Mouse (Mus musculus): ENCODE results near the gene Cenpi. TPM values are rescaled to one million over a fixed set of nuclear protein-coding genes. Genes with fewer than 3 reads are reported as not detected.
A peak's percentile ranks its signal among the peaks of the same experiment; 100 is the strongest.

Gene Cenpi
- 17.1 and 18.7 TPM in 2 replicates for polyA plus RNA-seq (2015; fragmentation: Nextera tagmentation; extraction: Ambion mirVana)

GRCm38 (mm10) chrX:134307534-134308274 is at the start of gene Cenpi:
Gene Cenpi, plus strand, starts transcription at chrX:134308084.
- peak within 1 kb of the TSS; percentile 61 for H3K4me2 ChIP-seq (ENCODE audit: low read depth, low read length)
- no peaks in the 10 kb centered on the region; the same call in 1 of the 2 replicates for H3K4me1 ChIP-seq (ENCODE audit: control insufficient read depth, low read depth, low read length)
- peak within 1 kb of the TSS; percentile 61 for H3K4me3 ChIP-seq (ENCODE audit: low read depth, low read length)
- peak; percentile 96 for ATAC-seq (ENCODE audit: low read depth)
- no peaks in the 10 kb centered on the region for H3K36me3 ChIP-seq (ENCODE audit: control insufficient read depth, insufficient read depth)
- H3K27me3 ChIP-seq (ENCODE audit: control insufficient read depth, insufficient read depth, low read depth, low read length), result no peaks in the 10 kb centered on the region
- H3K9me3 ChIP-seq (replicated peaks; ENCODE audit: control insufficient read depth, low read length), result no peaks in the 10 kb centered on the region
- WGBS (ENCODE audit: insufficient replicate concordance), result 15% methylated on average over 36 of the region's 36 CpGs
- H3K9ac ChIP-seq (ENCODE audit: low read depth, low read length), result peak within 1 kb of the TSS; percentile 55
- peak within 1 kb of the TSS; percentile 37 for H3K27ac ChIP-seq (ENCODE audit: low read length)

GRCm38 (mm10) chrX:134261191-134261590 is 46.7 kb upstream of the Cenpi start:
- H3K9ac ChIP-seq (ENCODE audit: low read depth, low read length), result no peak overlapping the region
- H3K4me3 ChIP-seq (ENCODE audit: low read depth, low read length), result no peak overlapping the region
- no peak for ATAC-seq (ENCODE audit: low read depth)
- H3K27me3 ChIP-seq (ENCODE audit: control insufficient read depth, insufficient read depth, low read depth, low read length), result no peaks in the 10 kb centered on the region
- H3K4me2 ChIP-seq (ENCODE audit: low read depth, low read length), result no peak overlapping the region
- no peaks in the 10 kb centered on the region for H3K9me3 ChIP-seq (replicated peaks; ENCODE audit: control insufficient read depth, low read length)
- WGBS (ENCODE audit: insufficient replicate concordance), result 65% methylated on average over 5 of the region's 5 CpGs
- no peaks in the 10 kb centered on the region; the same call in 1 of the 2 replicates for H3K36me3 ChIP-seq (ENCODE audit: control insufficient read depth, insufficient read depth)
- no peak overlapping the region for H3K27ac ChIP-seq (ENCODE audit: low read length)
- H3K4me1 ChIP-seq (ENCODE audit: control insufficient read depth, low read depth, low read length), result no peaks in the 10 kb centered on the region

GRCm38 (mm10) chrX:134262129-134262528 is 45.8 kb upstream of the Cenpi start:
- Histone ChIP-seq H3K4me3 (ENCODE audit: low read depth, low read length) (no peak overlapping the region), H3K27me3 (ENCODE audit: control insufficient read depth, insufficient read depth, low read depth, low read length) (no peaks in the 10 kb centered on the region), H3K4me1 (ENCODE audit: control insufficient read depth, low read depth, low read length) (no peaks in the 10 kb centered on the region), H3K9ac (ENCODE audit: low read depth, low read length) (no peak overlapping the region), H3K9me3 (replicated peaks; ENCODE audit: control insufficient read depth, low read length) (no peaks in the 10 kb centered on the region), H3K27ac (ENCODE audit: low read length) (no peak overlapping the region), H3K36me3 (ENCODE audit: control insufficient read depth, insufficient read depth) (no peaks in the 10 kb centered on the region; the same call in 1 of the 2 replicates), H3K4me2 (ENCODE audit: low read depth, low read length) (no peak overlapping the region)
- no peak for ATAC-seq (ENCODE audit: low read depth)
- WGBS (ENCODE audit: insufficient replicate concordance), result 79% methylated on average over 11 of the region's 11 CpGs

- Histone ChIP-seq H3K27ac (ENCODE audit: low read length) (no peak overlapping the region), H3K9me3 (replicated peaks; ENCODE audit: control insufficient read depth, low read length) (no peaks in the 10 kb centered on the region), H3K36me3 (ENCODE audit: control insufficient read depth, insufficient read depth) (no peaks in the 10 kb centered on the region)
Observed at GRCm38 (mm10) chrX:134275715-134276114, 32.2 kb upstream of the Cenpi start.

GRCm38 (mm10) chrX:134276275-134277160 is 31.4 kb upstream of the Cenpi start, which contains the start of gene Trmt2b:
Gene Trmt2b, minus strand, starts transcription at chrX:134276984.
- H3K4me3 ChIP-seq (ENCODE audit: low read depth, low read length), result peak within 1 kb of the TSS; percentile 65
- ATAC-seq (ENCODE audit: low read depth), result peak; percentile 96
- H3K9me3 ChIP-seq (replicated peaks; ENCODE audit: control insufficient read depth, low read length), result no peaks in the 10 kb centered on the region
- no peaks in the 10 kb centered on the region for H3K36me3 ChIP-seq (ENCODE audit: control insufficient read depth, insufficient read depth)
- 13% methylated on average over 25 of the region's 26 CpGs for WGBS (ENCODE audit: insufficient replicate concordance)
- H3K4me1 ChIP-seq (ENCODE audit: control insufficient read depth, low read depth, low read length), result no peaks in the 10 kb centered on the region; the same call in 1 of the 2 replicates
- no peaks in the 10 kb centered on the region for H3K27me3 ChIP-seq (ENCODE audit: control insufficient read depth, insufficient read depth, low read depth, low read length)
- no peak within 1 kb of the TSS for H3K27ac ChIP-seq (ENCODE audit: low read length)
- H3K4me2 ChIP-seq (ENCODE audit: low read depth, low read length), result peak within 1 kb of the TSS; percentile 61
- peak within 1 kb of the TSS; percentile 61 for H3K9ac ChIP-seq (ENCODE audit: low read depth, low read length)

More at GRCm38 (mm10) chrX:134275715-134276114, 32.2 kb upstream of the Cenpi start:
- ATAC-seq (ENCODE audit: low read depth), result no peak
- H3K9ac ChIP-seq (ENCODE audit: low read depth, low read length), result no peak overlapping the region
- 28% methylated on average over 6 of the region's 6 CpGs for WGBS (ENCODE audit: insufficient replicate concordance)
- no peak overlapping the region for H3K4me3 ChIP-seq (ENCODE audit: low read depth, low read length)
- H3K4me2 ChIP-seq (ENCODE audit: low read depth, low read length), result peak overlapping the region; percentile 61
- no peaks in the 10 kb centered on the region; the same call in 1 of the 2 replicates for H3K4me1 ChIP-seq (ENCODE audit: control insufficient read depth, low read depth, low read length)
- no peaks in the 10 kb centered on the region for H3K27me3 ChIP-seq (ENCODE audit: control insufficient read depth, insufficient read depth, low read depth, low read length)

GRCm38 (mm10) chrX:134280531-134280930 is 27.4 kb upstream of the Cenpi start:
- no peaks in the 10 kb centered on the region for H3K9me3 ChIP-seq (replicated peaks; ENCODE audit: control insufficient read depth, low read length)
- H3K36me3 ChIP-seq (ENCODE audit: control insufficient read depth, insufficient read depth), result no peaks in the 10 kb centered on the region
- no peak overlapping the region for H3K9ac ChIP-seq (ENCODE audit: low read depth, low read length)
- WGBS (ENCODE audit: insufficient replicate concordance), result 64% methylated on average over 3 of the region's 3 CpGs
- H3K27ac ChIP-seq (ENCODE audit: low read length), result no peak overlapping the region
- no peaks in the 10 kb centered on the region for H3K27me3 ChIP-seq (ENCODE audit: control insufficient read depth, insufficient read depth, low read depth, low read length)
- H3K4me3 ChIP-seq (ENCODE audit: low read depth, low read length), result no peak overlapping the region
- no peak for ATAC-seq (ENCODE audit: low read depth)
- no peak overlapping the region for H3K4me2 ChIP-seq (ENCODE audit: low read depth, low read length)
- H3K4me1 ChIP-seq (ENCODE audit: control insufficient read depth, low read depth, low read length), result no peaks in the 10 kb centered on the region; the same call in 1 of the 2 replicates

GRCm38 (mm10) chrX:134285102-134285501 is 22.8 kb upstream of the Cenpi start:
- Histone ChIP-seq H3K27me3 (ENCODE audit: control insufficient read depth, insufficient read depth, low read depth, low read length) (no peaks in the 10 kb centered on the region), H3K4me2 (ENCODE audit: low read depth, low read length) (no peak overlapping the region), H3K4me1 (ENCODE audit: control insufficient read depth, low read depth, low read length) (no peaks in the 10 kb centered on the region), H3K36me3 (ENCODE audit: control insufficient read depth, insufficient read depth) (no peaks in the 10 kb centered on the region), H3K9me3 (replicated peaks; ENCODE audit: control insufficient read depth, low read length) (no peaks in the 10 kb centered on the region), H3K9ac (ENCODE audit: low read depth, low read length) (no peak overlapping the region), H3K27ac (ENCODE audit: low read length) (no peak overlapping the region), H3K4me3 (ENCODE audit: low read depth, low read length) (no peak overlapping the region)
- 72% methylated on average over 2 of the region's 2 CpGs for WGBS (ENCODE audit: insufficient replicate concordance)
- no peak for ATAC-seq (ENCODE audit: low read depth)

GRCm38 (mm10) chrX:134285791-134286190 is 22.1 kb upstream of the Cenpi start:
- Histone ChIP-seq H3K9me3 (replicated peaks; ENCODE audit: control insufficient read depth, low read length) (no peaks in the 10 kb centered on the region), H3K4me3 (ENCODE audit: low read depth, low read length) (no peak overlapping the region), H3K9ac (ENCODE audit: low read depth, low read length) (no peak overlapping the region), H3K4me1 (ENCODE audit: control insufficient read depth, low read depth, low read length) (no peaks in the 10 kb centered on the region), H3K27me3 (ENCODE audit: control insufficient read depth, insufficient read depth, low read depth, low read length) (no peaks in the 10 kb centered on the region), H3K4me2 (ENCODE audit: low read depth, low read length) (no peak overlapping the region), H3K27ac (ENCODE audit: low read length) (no peak overlapping the region), H3K36me3 (ENCODE audit: control insufficient read depth, insufficient read depth) (no peaks in the 10 kb centered on the region)
- ATAC-seq (ENCODE audit: low read depth), result no peak
- 59% methylated on average over 4 of the region's 4 CpGs for WGBS (ENCODE audit: insufficient replicate concordance)
